Mouse (Mus musculus) liver, adult (tissue): ENCODE results near the gene Lysmd1.

Experiments used
- GATA4 ChIP-seq: IDR thresholded peaks from 2 replicates; pipeline ENCODE4 v1.6.1; 2014; ENCODE audit warnings: mild to moderate bottlenecking, low read length; ENCODE audit not compliant: insufficient replicate concordance

The Lysmd1 gene

GRCm38 (mm10) chr3:95135023-95135422, 1.1 kb downstream of the Lysmd1 start:
- TF ChIP-seq GATA4 = no peak

DNA sequence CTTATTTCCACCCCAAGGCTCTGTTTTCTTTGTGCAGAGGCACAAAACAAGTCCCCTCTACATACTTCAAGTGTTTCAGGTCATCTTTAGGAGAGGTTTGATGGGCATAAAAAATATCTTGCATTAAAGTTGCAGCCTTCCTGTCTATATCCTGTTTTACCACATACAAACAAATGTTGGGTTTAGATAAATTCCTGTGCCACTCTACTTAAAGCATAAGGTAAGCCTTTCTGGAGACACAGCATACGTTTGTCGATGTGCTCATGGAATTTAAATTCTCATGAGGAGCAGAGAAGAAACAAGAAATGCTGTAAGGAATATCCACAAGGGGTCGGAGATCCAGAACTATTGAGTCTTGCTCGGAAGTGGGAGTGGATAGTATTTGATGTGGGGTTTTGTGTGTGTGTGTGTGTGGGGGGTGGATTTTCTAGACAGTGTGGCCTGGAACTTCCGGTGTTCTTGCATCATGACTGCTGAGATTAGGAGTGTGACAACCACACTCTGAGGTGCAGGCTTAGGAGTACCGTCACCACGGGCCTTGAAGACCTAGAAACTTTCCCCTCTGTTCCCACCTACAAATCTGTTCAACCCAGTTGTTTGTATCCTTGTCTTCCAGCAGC, 1.7 kb downstream of the Lysmd1 start:
- TF ChIP-seq GATA4 = no peak

GRCm38 (mm10) chr3:95136336-95136735, 2.4 kb downstream of the Lysmd1 start:
- TF ChIP-seq GATA4 = no peak

- TF ChIP-seq GATA4 = no peak
These were observed 5.8 kb downstream of the Lysmd1 start for GRCm38 (mm10) chr3:95139586-95140288.

DNA sequence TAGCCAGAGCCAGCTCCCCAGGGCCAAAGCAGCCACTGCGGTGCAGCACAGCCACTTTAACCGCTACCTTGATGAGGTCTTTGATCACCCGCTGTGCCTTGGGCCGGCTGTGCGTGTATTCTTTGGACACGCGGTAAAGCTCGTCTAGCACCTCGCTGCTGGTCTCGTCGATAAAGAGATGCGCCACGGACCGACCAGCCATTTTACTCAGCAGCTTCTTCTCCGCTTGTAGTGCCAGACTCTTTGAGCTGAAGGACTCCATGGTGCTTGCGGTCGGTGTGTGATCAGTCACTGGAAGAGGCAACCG, 6.4 kb downstream of the Lysmd1 start:
- TF ChIP-seq GATA4 = no peak

- TF ChIP-seq GATA4 = no peak
These were observed 6.9 kb downstream of the Lysmd1 start for GRCm38 (mm10) chr3:95140795-95141194.

- TF ChIP-seq GATA4 = no peak
These were observed 7.6 kb downstream of the Lysmd1 start for GRCm38 (mm10) chr3:95141474-95141873.

DNA sequence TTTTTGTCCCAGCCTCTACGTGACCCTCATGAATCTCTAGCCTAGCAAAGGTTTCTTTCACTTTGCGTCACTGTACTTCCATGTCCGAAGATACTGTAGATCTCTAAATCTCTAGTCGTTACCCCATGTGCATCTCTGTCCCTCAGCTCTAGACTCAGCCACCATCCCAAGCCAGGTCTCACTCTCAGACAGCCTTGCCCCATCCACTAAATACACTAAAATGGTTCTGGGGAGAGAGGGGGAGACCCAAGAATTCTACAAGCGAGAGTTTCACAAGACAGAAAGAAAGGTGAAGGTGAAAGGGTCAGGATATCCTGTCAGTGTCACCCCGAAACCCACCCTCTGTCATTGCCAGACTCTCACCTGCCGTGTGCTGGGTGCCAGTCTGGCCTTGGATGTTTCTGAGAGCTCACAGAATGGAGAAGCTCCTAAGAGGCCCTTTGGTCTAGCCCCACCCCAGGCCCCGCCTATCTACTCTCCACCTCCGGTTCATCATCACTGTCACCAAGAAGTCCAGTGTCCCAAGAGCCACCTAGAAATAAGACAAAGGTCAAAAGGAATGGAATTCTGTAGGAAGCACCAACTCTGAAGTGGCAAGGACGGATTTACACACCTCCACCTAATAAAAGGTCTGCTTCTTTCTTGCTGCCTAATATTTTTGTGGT, 8.2 kb downstream of the Lysmd1 start, which contains the start of gene Tnfaip8l2:
TSS of gene Tnfaip8l2 (minus strand) at position 409 of the 665 bp plus-strand sequence.
- no peak for TF ChIP-seq GATA4

GRCm38 (mm10) chr3:95142617-95143011, 8.7 kb downstream of the Lysmd1 start:
- no peak for TF ChIP-seq GATA4

- TF ChIP-seq GATA4 = no peak
These were observed 14.0 kb downstream of the Lysmd1 start for GRCm38 (mm10) chr3:95147924-95148323.

GRCm38 (mm10) chr3:95153874-95154273, 20.0 kb downstream of the Lysmd1 start:
- no peak for TF ChIP-seq GATA4

DNA sequence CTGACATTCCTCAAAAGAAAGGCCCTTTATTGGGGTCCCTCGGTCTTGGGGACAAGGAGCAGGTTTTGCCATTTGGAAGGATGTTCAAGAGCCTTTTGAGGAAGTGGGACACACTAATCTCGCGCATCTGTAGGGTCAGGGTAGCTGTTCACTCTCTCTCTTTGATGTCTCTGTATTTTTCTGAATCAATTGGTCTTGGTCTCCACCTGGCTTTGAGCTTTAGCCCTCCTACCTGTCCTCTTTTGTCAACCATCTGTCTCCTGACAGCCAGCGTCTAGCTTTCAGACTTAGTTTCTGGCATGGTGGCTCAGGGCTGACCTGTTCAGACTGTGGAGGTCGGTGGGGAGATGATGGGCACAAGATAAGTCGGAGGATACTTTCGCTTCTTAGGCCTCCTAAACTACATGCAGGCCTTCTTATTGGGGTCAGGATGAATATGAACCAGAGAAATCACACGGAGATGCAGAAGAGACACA, 25.7 kb downstream of the Lysmd1 start:
- TF ChIP-seq GATA4 = no peak

- TF ChIP-seq GATA4 = no peak
These were observed 26.4 kb downstream of the Lysmd1 start, which contains the start of gene Sema6c for GRCm38 (mm10) chr3:95159987-95160963. TSS of gene Sema6c (plus strand) at chr3:95160457.

GRCm38 (mm10) chr3:95161041-95161551, 27.2 kb downstream of the Lysmd1 start:
- TF ChIP-seq GATA4 = no peak

DNA sequence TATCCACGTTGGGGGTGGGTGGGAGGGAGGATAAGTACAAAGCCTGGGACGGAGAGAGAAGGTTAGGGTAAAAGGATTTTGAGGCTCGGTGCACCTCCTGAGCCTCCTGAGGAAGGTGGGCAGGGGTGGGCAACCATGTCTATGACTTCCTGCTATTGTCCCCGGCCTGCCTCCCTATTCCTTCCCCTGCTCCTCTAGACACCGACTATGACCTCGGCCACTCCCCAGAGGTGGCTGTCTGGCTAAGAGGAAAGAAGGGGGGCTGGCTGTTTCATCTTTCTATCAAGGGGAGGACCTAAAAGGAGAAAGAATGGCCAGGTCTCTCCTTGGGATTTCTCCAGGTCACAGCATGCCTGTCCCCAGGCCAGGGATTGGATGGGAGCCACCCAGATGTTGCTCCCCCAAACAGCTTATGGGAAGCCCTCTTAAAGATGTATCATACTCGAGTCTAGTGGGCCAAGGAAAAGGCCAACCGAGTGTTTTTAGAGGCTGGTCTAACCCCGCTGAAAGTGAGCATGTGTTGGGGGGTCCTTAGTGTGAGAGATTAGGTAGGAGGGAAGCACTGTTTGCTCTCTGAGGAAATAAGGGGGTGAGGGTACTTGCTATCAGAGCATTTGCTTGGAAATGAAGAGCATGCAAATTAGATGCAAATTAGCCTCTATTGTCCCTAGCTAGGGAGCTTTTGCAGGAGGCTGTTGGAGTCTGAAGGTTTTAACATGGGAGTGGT, 27.9 kb downstream of the Lysmd1 start:
- no peak for TF ChIP-seq GATA4

DNA sequence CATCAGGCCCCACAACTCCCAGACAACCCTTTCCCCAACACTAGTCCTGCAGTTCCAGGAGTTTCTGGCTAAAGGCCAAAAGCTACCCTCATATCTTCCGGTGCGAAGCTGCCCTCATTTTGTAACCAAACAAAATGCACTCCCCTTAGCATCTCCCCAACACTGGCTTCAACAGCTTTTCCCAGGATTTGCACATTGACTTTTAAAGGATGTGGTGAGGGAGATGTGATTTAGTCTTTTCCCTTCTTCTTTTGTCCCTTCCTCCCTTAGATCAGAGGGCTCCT, 28.4 kb downstream of the Lysmd1 start:
- no peak for TF ChIP-seq GATA4
